12 mouse cellular contexts compared by ENCODE assay signal in genomic region chr9:30668095-30668494, GRCm38 (mm10).
"Had no signal": no experiment of that assay in that cellular context is flagged by ENCODE, and none has a peak within 500 bp of the region (broad histone marks: within the 10 kb centered on the region; RNA-seq: fewer than 3 reads in every experiment).

No protein-coding gene starts in this region.

- DNase-seq: retina, postnatal 1 day; right cerebral cortex, adult 18-20 months; right cerebral cortex, postnatal 14 days; right cerebral cortex, postnatal 25 days; right cerebral cortex, postnatal 4 days; spleen, adult 18-20 months; thymus, adult 18-20 months; thymus, adult 2 months; thymus, postnatal 14 days; thymus, postnatal 25 days; thymus, postnatal 36 days; thymus, postnatal 4 days had no signal
